Mouse (Mus musculus) ovary, adult 2 months (tissue): ENCODE data around the gene Spaca3. TPM values are rescaled to one million over a fixed set of nuclear protein-coding genes. Genes with fewer than 3 reads are reported as not detected.

ENCODE experiments used
- polyA plus RNA-seq: library from polyadenylated mRNA; depleted of rRNA; stranded (reverse); fragments of >200 nt; gene quantifications from 2 replicates; pipeline ENCODE4 v1.2.3, GENCODE M21; 2012; rRNA removed

Gene Spaca3
- 0.20 and 0.30 TPM in 2 replicates for polyA plus RNA-seq

DNA sequence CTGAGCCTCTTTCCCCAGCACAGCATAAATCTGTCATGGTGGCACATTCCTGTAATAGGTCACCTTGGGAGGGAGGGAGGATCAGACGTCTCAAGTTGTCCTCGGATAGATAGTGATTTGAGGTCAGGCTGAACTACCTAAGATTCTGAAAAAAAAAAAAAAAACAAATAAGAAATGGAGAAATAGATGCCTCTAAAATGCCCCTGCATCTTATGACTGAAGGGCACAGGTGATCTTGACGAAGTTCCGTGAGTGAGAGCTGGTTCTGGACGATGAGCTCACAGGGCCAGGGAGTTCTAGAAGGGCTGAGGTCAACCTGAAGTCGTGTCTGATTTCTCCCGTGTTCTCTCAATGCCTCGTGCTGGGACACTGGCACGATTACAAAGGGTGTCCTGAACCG, at the start of gene Spaca3:
TSS of gene Spaca3 (plus strand) at position 301 of the 400 bp plus-strand sequence.

DNA sequence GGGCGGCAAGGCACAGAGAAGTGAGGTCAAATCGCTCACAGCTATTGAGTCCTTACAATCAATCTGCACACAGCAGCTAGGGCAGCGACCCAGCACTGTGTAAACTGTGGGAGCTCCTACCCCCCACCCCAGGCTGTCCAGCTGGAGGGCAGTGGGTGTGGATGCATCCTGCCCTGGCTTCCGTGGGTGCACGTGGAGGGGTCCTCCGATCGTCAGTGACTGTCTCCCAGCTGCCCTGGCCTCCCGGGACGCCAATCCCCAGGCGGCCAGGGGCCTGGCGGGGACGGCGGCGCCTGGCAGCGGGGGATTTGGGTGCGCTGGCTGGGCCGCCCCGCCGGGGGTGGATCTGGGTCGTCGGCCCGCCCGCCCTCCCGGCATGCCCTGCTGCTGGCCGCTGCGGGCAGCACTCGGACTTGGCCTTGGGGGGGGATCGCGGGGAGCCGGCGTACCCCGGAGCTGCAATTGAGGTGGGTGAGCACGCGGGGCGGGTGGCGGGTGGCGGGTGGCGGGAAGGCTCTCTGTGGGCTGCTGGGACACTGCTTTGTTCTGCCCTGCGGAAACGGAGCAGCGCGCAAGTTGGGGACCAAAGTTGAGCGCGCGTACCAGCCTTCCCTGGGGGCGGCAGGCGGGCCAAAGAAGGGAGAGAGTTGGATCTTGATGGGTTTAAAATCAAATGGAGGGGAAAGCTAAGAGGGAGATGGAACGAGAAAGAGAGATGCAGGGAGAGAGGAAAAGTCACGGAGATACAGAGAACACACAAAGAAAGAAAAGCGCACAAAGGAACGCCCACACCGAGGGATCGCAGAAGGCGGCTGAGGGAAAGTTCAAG, 48.0 kb upstream of the Spaca3 start, which contains the start of gene Tmem98:
TSS of gene Tmem98 (plus strand) at position 183 of the 829 bp plus-strand sequence.

Other genes with a start within 250 kb of the Spaca3 start
- gene Myo1d, start 78.3 kb upstream of the Spaca3 start, polyA plus RNA-seq, result 25.8 and 28.0 TPM in 2 replicates
- gene Tmem98, start 48.2 kb upstream of the Spaca3 start, polyA plus RNA-seq, result 100 and 114 TPM in 2 replicates